Mouse (Mus musculus) activated CD4-positive, CD25-positive, alpha-beta regulatory T cell, adult 4 months (primary cell): ENCODE measurements around the gene Gipc3. TPM values are rescaled to one million over a fixed set of nuclear protein-coding genes. Genes with fewer than 3 reads are reported as not detected.
A peak's percentile ranks its signal among the peaks of the same experiment; 100 is the strongest.

Source experiments
- ATAC-seq: one replicate; pipeline ENCODE4 v1.8.0; 2017
- polyA plus RNA-seq, 2 experiments: library from polyadenylated mRNA; unstranded; fragments of 100-300 nt; shearing (Covaris generic); gene quantifications; one replicate each; pipeline ENCODE4 v1.2.1; 2017

Gipc3 gene
- not detected for polyA plus RNA-seq

GRCm38 (mm10) chr10:81342686-81343505, at the start of gene Gipc3:
Gene Gipc3 (minus strand): TSS chr10:81343266.
- no peak for ATAC-seq

GRCm38 (mm10) chr10:81392781-81393185, 49.7 kb upstream of the Gipc3 start, which contains the start of gene Smim24:
Gene Smim24 (plus strand): TSS chr10:81393051.
- no peak for ATAC-seq

- ATAC-seq = no peak
Measured at GRCm38 (mm10) chr10:81392270-81392669, 49.2 kb upstream of the Gipc3 start.

- ATAC-seq = no peak
Measured at GRCm38 (mm10) chr10:81390678-81390965, 47.6 kb upstream of the Gipc3 start.

DNA sequence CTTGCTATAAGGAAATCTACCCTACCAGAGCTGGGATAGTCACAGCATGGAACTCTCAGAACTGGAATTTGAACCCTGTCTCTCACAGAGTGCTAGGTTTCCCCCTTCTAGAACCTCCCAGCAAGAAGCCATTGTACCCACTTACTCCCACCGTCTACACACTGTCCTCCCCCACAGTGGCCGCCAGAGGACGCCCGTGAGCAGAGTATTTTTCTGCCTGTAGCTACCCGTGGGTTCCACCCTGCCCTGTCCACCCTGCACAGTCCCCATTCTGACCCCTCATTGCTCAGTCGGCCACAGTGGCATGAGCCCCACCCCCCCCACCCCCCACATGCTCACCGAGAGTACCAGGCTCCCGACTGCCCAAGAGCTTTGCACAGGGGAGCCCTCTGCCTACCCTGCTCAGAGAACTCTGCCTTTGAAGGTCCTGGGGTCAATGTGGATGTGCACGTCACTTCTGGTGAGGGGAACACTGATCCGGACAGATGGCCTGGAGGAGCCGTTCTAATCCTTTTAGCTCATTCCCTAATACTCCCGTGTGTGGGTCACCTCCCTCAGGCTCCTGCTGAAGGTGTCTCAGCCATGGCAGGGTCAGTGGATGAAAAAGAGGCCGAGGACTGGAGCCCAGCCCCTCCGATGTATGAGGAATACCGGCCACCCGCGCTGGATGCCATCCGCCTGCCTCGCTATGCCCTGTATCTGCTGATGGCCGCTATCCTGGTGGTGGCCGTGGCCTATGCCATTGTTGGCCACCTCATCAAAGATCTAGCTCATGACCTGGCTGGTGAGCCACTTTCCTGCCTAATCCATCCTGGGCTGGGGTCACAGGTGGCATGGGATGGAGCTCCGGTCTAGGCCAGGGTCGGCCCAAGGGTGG, 47.0 kb upstream of the Gipc3 start:
- peak; percentile 63 for ATAC-seq

GRCm38 (mm10) chr10:81389373-81389772, 46.3 kb upstream of the Gipc3 start:
- no peak for ATAC-seq

- no peak for ATAC-seq
Measured at GRCm38 (mm10) chr10:81388505-81389055, 45.5 kb upstream of the Gipc3 start, which contains the start of gene Gm48552. Gene Gm48552 (plus strand): TSS chr10:81389005.

DNA sequence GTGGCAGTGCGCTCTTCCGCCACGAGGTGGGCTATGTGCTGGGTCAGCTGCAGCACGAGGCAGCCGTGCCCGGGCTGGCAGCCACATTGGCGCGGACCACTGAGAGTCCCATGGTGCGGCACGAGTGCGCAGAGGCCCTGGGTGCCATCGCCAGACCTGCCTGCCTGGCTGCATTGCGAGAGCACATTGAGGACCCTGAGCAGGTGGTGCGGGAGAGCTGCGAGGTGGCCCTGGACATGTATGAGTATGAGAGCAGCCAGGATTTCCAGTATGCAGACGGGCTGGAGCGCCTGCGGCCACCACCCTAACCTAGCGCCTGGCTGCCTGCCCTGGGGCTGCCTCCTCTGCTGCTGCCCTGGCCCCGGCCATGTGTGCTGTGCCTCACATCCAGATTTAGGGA, 44.6 kb upstream of the Gipc3 start:
- no peak for ATAC-seq

DNA sequence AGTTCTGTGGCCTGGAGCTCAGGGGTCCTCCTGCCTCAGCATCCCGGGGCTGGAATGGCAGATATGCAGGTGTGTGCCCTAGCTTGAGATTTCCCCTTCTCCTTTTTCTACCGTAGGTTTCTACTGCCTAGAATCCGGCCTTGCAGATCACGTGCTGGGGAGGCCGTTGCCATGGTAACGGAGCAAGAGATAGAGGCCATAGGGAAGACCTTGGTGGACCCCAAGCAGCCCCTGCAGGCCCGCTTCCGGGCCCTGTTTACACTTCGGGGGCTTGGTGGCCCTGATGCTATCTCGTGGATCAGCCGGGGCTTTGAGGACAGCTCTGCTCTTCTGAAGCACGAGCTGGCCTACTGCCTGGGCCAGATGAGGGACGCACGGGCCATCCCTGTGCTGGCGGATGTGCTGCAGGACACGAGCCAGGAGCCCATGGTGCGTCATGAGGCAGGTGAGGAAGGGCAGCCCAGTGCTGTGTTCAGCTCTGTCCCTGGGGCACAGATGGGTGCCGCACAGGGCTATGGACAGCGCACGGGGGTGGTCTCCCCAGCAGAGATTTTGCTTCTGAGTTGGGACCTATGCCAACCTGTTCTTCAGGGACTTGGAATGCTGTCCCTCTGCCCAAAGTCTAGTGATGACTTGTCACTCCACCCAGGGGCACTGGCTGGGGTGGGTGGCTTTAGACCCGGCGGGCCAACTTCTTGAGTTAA, 42.7 kb upstream of the Gipc3 start:
- no peak for ATAC-seq

GRCm38 (mm10) chr10:81384605-81384982, 41.5 kb upstream of the Gipc3 start:
- ATAC-seq = no peak

DNA sequence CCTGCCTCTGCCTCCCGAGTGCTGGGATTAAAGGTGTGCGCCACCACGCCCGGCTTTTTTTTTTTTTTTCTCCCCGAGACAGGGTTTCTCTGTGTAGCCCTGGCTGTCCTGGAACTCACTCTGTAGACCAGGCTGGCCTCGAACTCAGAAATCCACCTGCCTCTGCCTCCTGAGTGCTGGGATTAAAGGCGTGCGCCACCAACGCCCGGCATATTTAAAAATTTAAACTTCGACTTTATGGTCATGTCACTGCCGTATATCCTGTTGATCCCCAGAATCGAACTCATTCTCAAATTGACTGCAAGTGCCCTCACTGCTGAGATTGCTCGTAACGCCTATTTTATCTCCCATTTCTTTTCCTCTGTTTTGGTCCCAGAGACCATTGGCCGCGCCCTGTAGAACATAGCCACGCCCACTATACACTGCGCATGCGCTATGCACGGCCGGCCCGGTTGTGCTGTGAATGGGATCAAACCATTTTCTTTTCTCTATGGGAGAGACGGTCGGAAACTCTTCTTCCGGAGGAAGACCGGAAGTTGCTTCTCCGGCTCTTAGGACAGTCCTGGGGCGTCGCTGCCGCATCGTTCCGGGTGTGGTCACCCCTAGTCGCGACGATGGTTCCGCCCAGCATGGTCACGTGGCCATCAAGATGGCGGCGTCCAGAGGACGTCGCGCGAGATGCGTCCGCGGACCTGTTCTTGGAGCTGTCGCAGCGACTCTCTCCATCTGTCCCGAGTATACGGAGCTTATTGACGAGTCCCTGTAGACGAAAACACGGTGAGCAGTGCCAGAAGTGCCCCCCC, 40.9 kb upstream of the Gipc3 start, which contains the start of the genes Dohh and Gm48551:
Dohh (plus strand) TSS at position 627 of the 803 bp plus-strand sequence.
Gm48551 (plus strand) TSS at position 665 of the 803 bp plus-strand sequence.
- ATAC-seq = peak; percentile 95

DNA sequence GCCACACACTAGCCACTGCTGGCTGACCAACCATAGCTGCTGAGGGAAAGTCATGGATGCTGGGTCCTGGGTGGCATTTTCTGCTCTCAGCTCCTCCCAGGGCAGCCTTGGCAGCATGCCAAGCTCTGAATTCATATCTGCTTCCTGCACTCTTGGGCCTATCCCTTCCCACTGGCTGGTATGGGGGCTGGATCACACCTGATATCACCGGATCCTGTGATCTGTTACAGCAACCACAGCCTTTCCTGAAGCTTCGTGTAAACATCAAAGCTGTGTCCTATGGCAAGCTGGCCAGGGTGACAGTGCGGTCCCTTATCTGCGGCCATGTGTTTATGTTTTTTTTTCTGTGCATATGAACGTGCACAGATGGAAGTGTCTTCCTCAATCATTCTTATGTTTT, 39.0 kb upstream of the Gipc3 start:
- no peak for ATAC-seq

GRCm38 (mm10) chr10:81379809-81380378, 36.8 kb upstream of the Gipc3 start:
- ATAC-seq = no peak

GRCm38 (mm10) chr10:81379183-81379553, 36.1 kb upstream of the Gipc3 start:
- ATAC-seq = no peak

GRCm38 (mm10) chr10:81378553-81379182, 35.6 kb upstream of the Gipc3 start:
- peak; percentile 91 for ATAC-seq

- ATAC-seq = no peak
Measured at GRCm38 (mm10) chr10:81377793-81378552, 34.9 kb upstream of the Gipc3 start, which contains the start of gene Fzr1. Gene Fzr1 (minus strand): TSS chr10:81378516.

GRCm38 (mm10) chr10:81377362-81377664, 34.2 kb upstream of the Gipc3 start:
- no peak for ATAC-seq

GRCm38 (mm10) chr10:81376561-81377361, 33.7 kb upstream of the Gipc3 start:
- ATAC-seq = no peak

- no peak for ATAC-seq
Measured at GRCm38 (mm10) chr10:81375322-81375721, 32.3 kb upstream of the Gipc3 start.

DNA sequence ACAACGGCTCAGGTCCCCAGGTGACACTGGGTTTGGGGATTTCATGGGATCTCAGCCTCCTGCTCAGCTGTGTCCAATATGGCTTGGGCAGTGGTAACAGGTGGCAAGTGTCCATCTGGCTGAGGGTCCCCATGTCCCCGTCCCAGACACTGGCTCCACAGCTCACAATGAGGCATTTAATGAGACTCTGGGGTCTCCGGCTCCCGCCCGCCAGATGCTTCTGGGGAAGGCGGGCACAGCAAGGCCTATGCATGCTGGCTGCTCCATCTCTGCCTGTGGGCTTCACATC, 24.1 kb upstream of the Gipc3 start:
- ATAC-seq = no peak
